Mouse (Mus musculus): Measurements from ENCODE around the gene Rpl5. TPM values are rescaled to one million over a fixed set of nuclear protein-coding genes. Genes with fewer than 3 reads are reported as not detected.
"Not testable (repeated sequence)": the region's sequence is repeated elsewhere in the genome, so short reads cannot be mapped to it uniquely, and the experiment has no call there.

The Rpl5 gene
- total and polyA plus RNA-seq, 3 experiments = 54.0 to 875 (median 329) TPM

GRCm38 (mm10) chr5:107926550-107927249, 26.4 kb downstream of the Rpl5 start:
- DNase-seq (ENCODE audit: low spot score) (no peak), ATAC-seq (ENCODE audit: extremely low read depth, insufficient number of reproducible peaks, low FRiP score, poor library complexity, severe bottlenecking) (no peak)
- TF ChIP-seq GATA1 (IDR thresholded peaks at IDR 0.05; ENCODE audit: borderline replicate concordance, low read length) (no peak), TAL1 (conservative IDR thresholded peaks at IDR 0.05; ENCODE audit: low read depth, low read length) (no peak), POLR2AphosphoS5 (IDR thresholded peaks at IDR 0.05; ENCODE audit: insufficient replicate concordance, low read depth, low read length) (no peak), CTCF (IDR thresholded peaks at IDR 0.05; ENCODE audit: low read depth, low read length) (no peak), GATA2 (IDR thresholded peaks at IDR 0.05; ENCODE audit: borderline replicate concordance, low read depth, low read length) (no peak)
- H3K4me1 ChIP-seq (ENCODE audit: insufficient read depth, low read depth, low read length) = peaks cover 19% of the 10 kb centered on the region
- no peaks in the 10 kb centered on the region for H3K9me3 ChIP-seq (replicated peaks)
- no peaks in the 10 kb centered on the region for H3K27me3 ChIP-seq (ENCODE audit: insufficient read depth, low read length)
- H3K4me3 ChIP-seq (ENCODE audit: low read depth, low read length) = no peak overlapping the region
- H3K36me3 ChIP-seq (replicated peaks) = peaks cover 32% of the 10 kb centered on the region

GRCm38 (mm10) chr5:107932556-107932955, 32.3 kb downstream of the Rpl5 start:
- H3K4me3 ChIP-seq (ENCODE audit: low read depth, low read length) = no peak overlapping the region
- H3K27me3 ChIP-seq (ENCODE audit: insufficient read depth, low read length) = no peaks in the 10 kb centered on the region
- TF ChIP-seq POLR2AphosphoS5 (IDR thresholded peaks at IDR 0.05; ENCODE audit: insufficient replicate concordance, low read depth, low read length) (no peak), GATA2 (IDR thresholded peaks at IDR 0.05; ENCODE audit: borderline replicate concordance, low read depth, low read length) (no peak), TAL1 (conservative IDR thresholded peaks at IDR 0.05; ENCODE audit: low read depth, low read length) (no peak), CTCF (IDR thresholded peaks at IDR 0.05; ENCODE audit: low read depth, low read length) (no peak), GATA1 (IDR thresholded peaks at IDR 0.05; ENCODE audit: borderline replicate concordance, low read length) (no peak)
- peaks cover 19% of the 10 kb centered on the region for H3K4me1 ChIP-seq (ENCODE audit: insufficient read depth, low read depth, low read length)
- H3K9me3 ChIP-seq (replicated peaks) = no peaks in the 10 kb centered on the region
- peaks cover 16% of the 10 kb centered on the region for H3K36me3 ChIP-seq (replicated peaks)
- no peak for DNase-seq (ENCODE audit: low spot score)
- no peak for ATAC-seq (ENCODE audit: extremely low read depth, insufficient number of reproducible peaks, low FRiP score, poor library complexity, severe bottlenecking)

GRCm38 (mm10) chr5:107933202-107933974, 33.1 kb downstream of the Rpl5 start:
- no peak for ATAC-seq (ENCODE audit: extremely low read depth, insufficient number of reproducible peaks, low FRiP score, poor library complexity, severe bottlenecking)
- H3K9me3 ChIP-seq (replicated peaks) = no peaks in the 10 kb centered on the region
- DNase-seq (ENCODE audit: low spot score) = no peak

GRCm38 (mm10) chr5:107934770-107935543, 34.7 kb downstream of the Rpl5 start:
- no peak overlapping the region for H3K4me3 ChIP-seq (ENCODE audit: low read depth, low read length)
- no peaks in the 10 kb centered on the region for H3K9me3 ChIP-seq (replicated peaks)
- TF ChIP-seq GATA1 (IDR thresholded peaks at IDR 0.05; ENCODE audit: borderline replicate concordance, low read length) (no peak), GATA2 (IDR thresholded peaks at IDR 0.05; ENCODE audit: borderline replicate concordance, low read depth, low read length) (no peak), TAL1 (conservative IDR thresholded peaks at IDR 0.05; ENCODE audit: low read depth, low read length) (no peak), POLR2AphosphoS5 (IDR thresholded peaks at IDR 0.05; ENCODE audit: insufficient replicate concordance, low read depth, low read length) (no peak), CTCF (IDR thresholded peaks at IDR 0.05; ENCODE audit: low read depth, low read length) (no peak)
- ATAC-seq (ENCODE audit: extremely low read depth, insufficient number of reproducible peaks, low FRiP score, poor library complexity, severe bottlenecking) = no peak
- DNase-seq (ENCODE audit: low spot score) = no peak
- peaks cover 31% of the 10 kb centered on the region for H3K4me1 ChIP-seq (ENCODE audit: insufficient read depth, low read depth, low read length)
- H3K36me3 ChIP-seq (replicated peaks) = peaks cover 23% of the 10 kb centered on the region
- H3K27me3 ChIP-seq (ENCODE audit: insufficient read depth, low read length) = no peaks in the 10 kb centered on the region

More at GRCm38 (mm10) chr5:107933202-107933974, 33.1 kb downstream of the Rpl5 start:
- H3K4me1 ChIP-seq (ENCODE audit: insufficient read depth, low read depth, low read length) = peaks cover 19% of the 10 kb centered on the region
- peaks cover 16% of the 10 kb centered on the region for H3K36me3 ChIP-seq (replicated peaks)
- H3K4me3 ChIP-seq (ENCODE audit: low read depth, low read length) = no peak overlapping the region
- TF ChIP-seq POLR2AphosphoS5 (IDR thresholded peaks at IDR 0.05; ENCODE audit: insufficient replicate concordance, low read depth, low read length) (no peak), GATA1 (IDR thresholded peaks at IDR 0.05; ENCODE audit: borderline replicate concordance, low read length) (no peak), GATA2 (IDR thresholded peaks at IDR 0.05; ENCODE audit: borderline replicate concordance, low read depth, low read length) (no peak), CTCF (IDR thresholded peaks at IDR 0.05; ENCODE audit: low read depth, low read length) (no peak), TAL1 (conservative IDR thresholded peaks at IDR 0.05; ENCODE audit: low read depth, low read length) (no peak)
- no peaks in the 10 kb centered on the region for H3K27me3 ChIP-seq (ENCODE audit: insufficient read depth, low read length)

GRCm38 (mm10) chr5:107936625-107937389, 36.5 kb downstream of the Rpl5 start:
- Histone ChIP-seq H3K4me3 (ENCODE audit: low read depth, low read length) (no peak overlapping the region), H3K4me1 (ENCODE audit: insufficient read depth, low read depth, low read length) (peaks cover 40% of the 10 kb centered on the region), H3K36me3 (replicated peaks) (peaks cover 27% of the 10 kb centered on the region), H3K27me3 (ENCODE audit: insufficient read depth, low read length) (no peaks in the 10 kb centered on the region), H3K9me3 (replicated peaks) (no peaks in the 10 kb centered on the region)
- ATAC-seq (ENCODE audit: extremely low read depth, insufficient number of reproducible peaks, low FRiP score, poor library complexity, severe bottlenecking) (no peak), DNase-seq (ENCODE audit: low spot score) (no peak)
- TF ChIP-seq GATA2 (IDR thresholded peaks at IDR 0.05; ENCODE audit: borderline replicate concordance, low read depth, low read length) = no peak
- no peak for TF ChIP-seq CTCF (IDR thresholded peaks at IDR 0.05; ENCODE audit: low read depth, low read length)
- TF ChIP-seq POLR2AphosphoS5 (IDR thresholded peaks at IDR 0.05; ENCODE audit: insufficient replicate concordance, low read depth, low read length) = no peak
- TF ChIP-seq TAL1 (conservative IDR thresholded peaks at IDR 0.05; ENCODE audit: low read depth, low read length) = no peak
- TF ChIP-seq GATA1 (IDR thresholded peaks at IDR 0.05; ENCODE audit: borderline replicate concordance, low read length) = no peak

GRCm38 (mm10) chr5:107938483-107938882, 38.2 kb downstream of the Rpl5 start:
- Histone ChIP-seq H3K4me1 (ENCODE audit: insufficient read depth, low read depth, low read length) (peaks cover 44% of the 10 kb centered on the region), H3K36me3 (replicated peaks) (peaks cover 31% of the 10 kb centered on the region)
- not testable (repeated sequence) for DNase-seq (ENCODE audit: low spot score); H3K9me3 ChIP-seq (replicated peaks); H3K4me3 ChIP-seq (ENCODE audit: low read depth, low read length); ATAC-seq (ENCODE audit: extremely low read depth, insufficient number of reproducible peaks, low FRiP score, poor library complexity, severe bottlenecking); H3K27me3 ChIP-seq (ENCODE audit: insufficient read depth, low read length)

All from G1E (cell line).